In the genomic region with DNA sequence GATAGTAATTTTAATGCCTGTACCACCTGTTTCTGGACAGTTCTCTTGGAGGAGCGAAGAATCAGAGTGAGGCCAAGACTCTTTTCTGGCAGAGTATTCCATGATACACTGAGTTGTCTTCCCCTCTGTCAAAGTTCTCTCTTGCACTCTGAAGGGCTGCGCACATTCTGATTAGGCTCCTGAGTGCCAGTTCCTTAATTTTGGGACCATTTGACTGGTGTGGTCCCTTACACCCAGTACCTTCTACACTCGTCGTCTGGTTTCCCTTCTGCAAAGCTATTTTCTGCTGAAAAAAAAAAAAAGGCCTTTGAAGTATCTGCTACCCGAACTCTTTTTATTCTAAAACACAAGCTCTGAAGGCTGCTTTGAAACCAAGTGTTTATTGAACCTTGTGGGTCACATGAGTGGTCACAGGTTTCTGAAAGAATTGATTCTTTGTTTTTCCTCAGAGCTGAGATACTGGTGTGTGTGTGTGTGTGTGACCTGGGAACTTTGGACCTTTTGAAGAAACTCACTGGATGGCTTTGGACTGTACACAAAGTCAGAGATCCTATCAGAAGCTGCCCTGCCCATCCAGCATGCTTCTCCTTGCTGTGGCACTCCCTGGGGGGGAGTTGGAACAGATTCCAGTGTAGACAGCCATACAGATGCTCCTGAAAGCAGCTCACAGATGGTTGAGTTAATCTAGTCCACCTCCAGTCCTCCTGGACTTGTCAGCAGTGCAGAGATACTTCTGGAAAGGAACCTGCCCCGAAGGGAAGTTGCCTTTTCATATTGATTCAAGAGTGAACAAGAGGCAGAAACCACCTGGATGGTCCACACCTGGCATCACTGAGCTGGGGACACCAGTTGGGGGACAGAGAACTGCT, we compare ENCODE assay signal across 10 mouse cellular contexts. TPM values are rescaled to one million over a fixed set of nuclear protein-coding genes. Genes with fewer than 3 reads are reported as not detected.
A peak's percentile ranks its signal among the peaks of the same experiment; 100 is the strongest.
DNase-seq lines count a peak whose midpoint lies in the region.
"Had no signal": no experiment of that assay in that cellular context is flagged by ENCODE, and none has a peak within 500 bp of the region (broad histone marks: within the 10 kb centered on the region; RNA-seq: fewer than 3 reads in every experiment).

No protein-coding gene starts in this region.

- intact Hi-C loops in left cerebral cortex, postnatal 14 days (cut with DNase I) = loop anchor here (5.0 kb wide), 1 partner anchor 83 kb away; no protein-coding TSS in a partner anchor

- DNase-seq in layer of hippocampus, adult 11-12 months (ENCODE audit: low spot score) = peak; percentile 70
- DNase-seq in layer of hippocampus, postnatal 10 days (ENCODE audit: low spot score in 2 of 2) = no peak
- peak; percentile 66 to 77 for DNase-seq in frontal cortex, adult 2 months (ENCODE audit: extremely low spot score in 1 of 2, low spot score in 1 of 2)
- peak; percentile 59 to 75 for DNase-seq in left cerebral cortex, postnatal 14 days (ENCODE audit: low spot score in 2 of 2)
- DNase-seq in right cerebral cortex, postnatal 25 days = peak; percentile 59
- DNase-seq in adrenal gland, postnatal 36 days = no peak
- DNase-seq in retina, postnatal 1 day = no peak
- no peak for DNase-seq in lung, adult 18-20 months
- DNase-seq: cerebellum, adult 11-12 months had no signal

RNA-seq across cellular contexts. Expression of a gene that starts 1.4 kb away (rescaled TPM):
- total RNA-seq in layer of hippocampus, postnatal 10 days (2021) = 10 to 100 TPM; 25.2 to 30.6 TPM
- polyA plus RNA-seq in frontal cortex, adult 2 months (2012; rRNA removed) = 41.4 and 42.5 TPM in 2 replicates
- 10 to 100 TPM; 30.0 to 32.7 TPM for total RNA-seq in left cerebral cortex, postnatal 14 days (2021)
- 10 to 100 TPM; 29.4 to 49.4 TPM for total RNA-seq in adrenal gland, postnatal 36 days (2021)

RNA-seq across cellular contexts. Expression of a gene that starts 1.5 kb away (rescaled TPM):
- 10 to 100 TPM; 26.8 to 27.4 TPM for total RNA-seq in layer of hippocampus, postnatal 10 days (2021)
- polyA plus RNA-seq in frontal cortex, adult 2 months (2012; rRNA removed) = 55.5 and 58.8 TPM in 2 replicates
- 10 to 100 TPM; 21.6 to 23.0 TPM for total RNA-seq in left cerebral cortex, postnatal 14 days (2021)
- 10 to 100 TPM; 35.5 to 63.7 TPM for total RNA-seq in adrenal gland, postnatal 36 days (2021)

RNA-seq across cellular contexts. Expression of a gene that starts 11.5 kb away (rescaled TPM):
- not detected for total RNA-seq in layer of hippocampus, postnatal 10 days (2021)
- 0.04 TPM in 1 of 2 replicates, not detected in the other for polyA plus RNA-seq in frontal cortex, adult 2 months (2012; rRNA removed)
- total RNA-seq in left cerebral cortex, postnatal 14 days (2021) = not detected
- total RNA-seq in adrenal gland, postnatal 36 days (2021) = not detected
- polyA plus RNA-seq: urinary bladder, adult 2 months had no signal

RNA-seq across cellular contexts. Expression of a gene that starts 18.2 kb away (rescaled TPM):
- total RNA-seq in layer of hippocampus, postnatal 10 days (2021) = 10 to 100 TPM; 30.9 to 33.4 TPM
- polyA plus RNA-seq in frontal cortex, adult 2 months (2012; rRNA removed) = 36.6 and 40.0 TPM in 2 replicates
- total RNA-seq in left cerebral cortex, postnatal 14 days (2021) = 10 to 100 TPM; 37.1 to 37.9 TPM
- total RNA-seq in adrenal gland, postnatal 36 days (2021) = 10 to 100 TPM; 36.3 to 37.8 TPM

RNA-seq across cellular contexts. Expression of a gene that starts 50.3 kb away (rescaled TPM):
- total RNA-seq in layer of hippocampus, postnatal 10 days (2021) = 100 to 1,000 TPM; 150 to 151 TPM
- 146 and 153 TPM in 2 replicates for polyA plus RNA-seq in frontal cortex, adult 2 months (2012; rRNA removed)
- total RNA-seq in left cerebral cortex, postnatal 14 days (2021) = 100 to 1,000 TPM; 164 to 171 TPM
- total RNA-seq in adrenal gland, postnatal 36 days (2021) = 1 to 10 TPM; 1.9 to 2.4 TPM

Comparison
In these comparisons a context has a peak if more than half of its experiments do, and no peak if none do; other contexts are left out.
1. DNase-seq: peak in layer of hippocampus, adult 11-12 months (single experiment), frontal cortex, adult 2 months (2 of 2), left cerebral cortex, postnatal 14 days (2 of 2) and right cerebral cortex, postnatal 25 days (single experiment); none in layer of hippocampus, postnatal 10 days (0 of 2), adrenal gland, postnatal 36 days (0 of 2), retina, postnatal 1 day (single experiment) and lung, adult 18-20 months (0 of 2).